Mouse (Mus musculus): Measurements from ENCODE around the gene Kif5a. TPM values are rescaled to one million over a fixed set of nuclear protein-coding genes. Genes with fewer than 3 reads are reported as not detected.

The Kif5a gene
- total RNA-seq, 2 experiments from 2014 or later, result 712 to 736 TPM

DNA sequence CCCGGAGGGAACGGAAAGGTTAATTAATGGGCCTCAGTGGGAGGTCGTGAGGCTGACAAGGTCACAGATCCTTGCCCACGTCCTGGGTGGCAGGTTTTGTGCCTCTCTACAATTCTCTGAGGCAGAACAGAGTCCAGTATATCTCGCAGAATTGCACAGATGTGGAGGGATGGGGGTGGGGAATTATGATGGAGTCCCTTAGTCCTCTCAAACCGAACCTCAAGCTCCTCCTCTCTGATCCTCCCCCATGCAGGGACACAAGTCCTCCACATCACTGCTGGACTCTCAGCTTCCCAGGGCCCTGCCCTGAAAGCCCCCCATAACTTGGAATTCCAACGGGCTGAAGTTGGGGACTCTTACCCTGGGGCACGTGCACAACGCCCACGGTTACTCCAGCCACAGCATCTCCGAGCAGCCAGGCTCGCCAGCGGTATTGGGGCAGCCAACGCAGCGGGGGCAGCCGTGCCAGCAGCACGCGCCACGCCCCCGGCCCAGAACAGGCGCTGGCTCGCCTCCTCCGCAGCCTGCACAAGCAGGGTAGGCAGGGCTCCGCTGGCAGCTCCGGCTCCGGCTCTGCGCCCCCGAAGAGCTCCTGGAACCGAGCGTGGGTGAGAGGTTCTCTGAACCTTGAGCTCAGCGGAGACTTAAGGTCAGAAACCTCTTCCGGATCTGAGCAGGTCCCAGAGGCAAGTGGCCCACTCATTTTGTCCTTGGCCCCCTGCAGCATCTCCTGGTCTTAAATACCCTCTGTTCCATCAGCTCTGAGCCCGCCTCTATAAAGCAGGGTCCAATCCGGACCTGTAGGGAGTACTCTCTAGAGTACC, 83.1 kb downstream of the Kif5a start, which contains the start of gene Slc26a10:
Slc26a10 (minus strand) TSS at position 775 of the 824 bp plus-strand sequence.
- DNase-seq (ENCODE audit: extremely low spot score in 1 of 2, low spot score in 1 of 2), result peak in 1 of 2 experiments; percentile 35

DNA sequence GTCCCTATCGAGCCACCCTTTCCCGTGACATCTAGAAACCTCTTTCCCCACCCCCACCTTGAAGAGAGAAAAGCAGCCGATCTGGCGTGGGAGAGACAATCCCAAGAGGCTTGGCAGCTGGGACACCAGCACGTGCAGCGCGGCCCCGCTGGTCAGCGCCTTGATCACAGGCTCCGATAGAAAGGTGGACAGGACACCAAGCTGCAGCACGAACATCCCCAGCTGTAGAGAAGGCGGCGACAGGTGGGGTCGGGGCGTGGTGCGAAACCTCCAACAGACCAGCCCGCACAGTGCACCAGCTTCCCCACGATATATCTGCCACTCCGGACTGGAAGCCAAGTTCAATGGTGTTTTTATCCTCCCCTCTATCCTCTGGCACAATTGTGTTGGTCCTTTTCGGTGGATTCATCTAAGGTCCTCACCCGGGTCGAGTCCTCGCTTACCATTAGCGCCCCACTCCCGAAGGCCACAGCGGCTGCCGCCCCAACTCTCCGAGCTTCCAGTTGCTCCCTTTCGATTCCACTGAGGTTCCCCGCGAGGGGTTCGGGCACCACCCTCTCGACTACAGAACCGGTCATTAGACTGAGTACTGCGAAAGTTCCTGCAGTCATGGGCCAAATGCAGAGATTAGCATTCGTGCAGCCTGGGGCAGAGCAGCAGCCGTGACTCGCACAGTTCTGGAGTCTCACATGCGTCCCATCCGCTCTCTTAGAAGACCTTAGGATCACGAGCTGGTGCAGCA, 84.7 kb downstream of the Kif5a start:
- peak; percentile 13 to 21 for DNase-seq (ENCODE audit: extremely low spot score in 1 of 2, low spot score in 1 of 2)

DNA sequence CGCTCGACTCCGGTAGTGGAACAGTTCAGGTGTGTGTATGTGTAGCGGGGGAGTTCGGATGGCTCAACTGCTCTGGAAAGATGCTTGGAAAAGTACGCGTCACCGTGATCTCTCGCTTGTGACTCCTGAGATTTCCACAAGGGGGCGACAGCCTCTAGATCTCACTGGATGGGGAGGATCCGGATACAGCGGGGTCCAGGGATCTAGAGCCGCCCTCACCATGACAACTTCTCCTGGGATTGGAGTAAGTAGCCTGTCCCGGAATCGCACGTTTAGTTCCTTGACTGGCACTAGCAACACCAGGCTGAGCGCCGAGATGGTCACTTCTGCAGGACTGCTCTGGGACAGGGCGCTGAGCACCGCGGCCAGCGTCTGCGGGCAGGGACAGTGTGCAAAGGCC, 85.4 kb downstream of the Kif5a start:
- peak; percentile 63 to 83 for DNase-seq (ENCODE audit: extremely low spot score in 1 of 2, low spot score in 1 of 2)

DNA sequence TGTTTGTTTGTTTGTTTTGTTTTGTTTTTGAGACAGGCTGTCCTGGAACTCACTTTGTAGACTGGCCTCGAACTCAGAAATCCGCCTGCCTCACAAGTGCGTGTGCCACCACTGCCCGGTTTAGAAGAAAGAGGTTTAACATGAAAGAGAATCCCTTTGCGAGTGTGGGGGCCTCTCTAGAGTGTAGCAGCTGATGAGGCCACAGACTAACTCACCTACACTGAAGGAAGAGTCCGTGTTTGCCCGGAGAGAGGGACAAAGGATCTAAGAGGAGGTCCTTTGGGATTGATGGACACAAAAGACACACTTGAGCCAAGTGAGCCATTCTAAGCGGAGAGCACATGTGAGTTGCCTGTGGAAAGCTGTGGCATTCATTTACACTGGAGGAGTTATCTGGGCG, 85.9 kb downstream of the Kif5a start:
- peak in 1 of 2 experiments; percentile 6 for DNase-seq (ENCODE audit: extremely low spot score in 1 of 2, low spot score in 1 of 2)

DNA sequence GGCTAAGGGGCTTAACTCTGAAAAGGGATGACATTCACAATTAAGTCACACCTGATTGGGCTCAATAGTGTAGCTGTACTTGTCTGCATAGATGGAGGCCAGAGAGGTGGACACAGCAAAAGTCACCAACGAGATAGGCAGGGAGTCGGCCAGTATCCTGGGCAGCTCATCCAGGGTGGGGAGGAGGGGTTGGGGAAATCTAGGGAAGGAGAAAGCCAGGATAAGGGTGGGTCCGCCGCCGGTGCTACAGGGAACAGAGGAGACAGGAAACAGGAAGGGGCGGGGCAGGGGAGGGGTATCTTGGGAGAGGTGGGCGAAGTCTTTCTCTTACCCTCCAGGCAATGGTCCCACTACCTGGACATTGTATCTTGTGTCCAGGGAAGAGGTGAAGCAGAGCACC, 86.4 kb downstream of the Kif5a start:
- DNase-seq (ENCODE audit: extremely low spot score in 1 of 2, low spot score in 1 of 2), result no peak

DNA sequence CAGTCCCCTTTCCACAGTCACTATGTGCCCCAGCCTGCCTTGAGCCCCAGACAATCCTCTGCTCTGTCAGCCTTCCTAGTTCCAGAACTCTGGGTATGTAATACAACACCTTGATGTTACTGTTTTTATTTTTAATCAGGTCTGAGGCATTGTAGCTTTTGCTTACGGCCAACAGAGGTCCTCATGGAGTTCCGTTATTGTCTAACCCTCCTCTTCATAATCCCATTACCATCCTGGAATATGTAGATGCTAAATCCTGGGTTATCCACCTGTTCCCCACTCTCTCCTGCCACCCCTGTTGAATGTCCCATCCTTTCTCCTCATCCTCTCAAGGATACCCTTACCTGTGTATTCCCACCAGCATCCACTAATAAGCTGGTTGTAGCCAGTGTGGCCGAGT, 86.9 kb downstream of the Kif5a start:
- DNase-seq (ENCODE audit: extremely low spot score in 1 of 2, low spot score in 1 of 2), result no peak

Other genes starting within 250 kb of the Kif5a start
- gene Tsfm, start 232.5 kb downstream of the Kif5a start, total RNA-seq (2021), result 10 to 100 TPM; 27.2 to 27.3 TPM
- 10 to 100 TPM in 1 of 2 experiments, 1 to 10 TPM in 1; 8.5 to 12.1 TPM for gene Mettl1, start 221.9 kb downstream of the Kif5a start, total RNA-seq (2021)
- gene Eef1akmt3, start 221.8 kb downstream of the Kif5a start, total RNA-seq (2021), result under 1 TPM; 0.15 to 0.47 TPM
- gene Cyp27b1, start 215.1 kb downstream of the Kif5a start, total RNA-seq (2021), result under 1 TPM; 0.27 to 0.80 TPM
- gene March9, start 203.2 kb downstream of the Kif5a start, total RNA-seq (2021), result 10 to 100 TPM; 23.0 to 25.1 TPM
- gene Cdk4, start 199.8 kb downstream of the Kif5a start, total RNA-seq (2021), result 100 to 1,000 TPM; 104 to 110 TPM
- 10 to 100 TPM; 60.2 to 61.8 TPM for gene Tspan31, start 193.1 kb downstream of the Kif5a start, total RNA-seq (2021)
- gene Agap2, start 188.1 kb downstream of the Kif5a start, total RNA-seq (2021), result 100 to 1,000 TPM; 754 to 837 TPM
- gene Os9, start 142.2 kb downstream of the Kif5a start, total RNA-seq (2021), result 100 to 1,000 TPM; 105 to 107 TPM
- 100 to 1,000 TPM; 113 to 114 TPM for gene B4galnt1, start 98.1 kb downstream of the Kif5a start, total RNA-seq (2021)
- 10 to 100 TPM; 10.5 to 25.1 TPM for gene Slc26a10, start 82.7 kb downstream of the Kif5a start, total RNA-seq (2021)
- 100 to 1,000 TPM; 295 to 338 TPM for gene Arhgef25, start 73.3 kb downstream of the Kif5a start, total RNA-seq (2021)
- gene Dtx3, start 67.6 kb downstream of the Kif5a start, total RNA-seq (2021), result 100 to 1,000 TPM; 210 to 243 TPM
- gene Pip4k2c, start 51.8 kb downstream of the Kif5a start, total RNA-seq (2021), result 10 to 100 TPM; 92.7 to 98.9 TPM
- 100 to 1,000 TPM; 271 to 276 TPM for gene Dctn2, start 3.0 kb upstream of the Kif5a start, total RNA-seq (2021)
- gene Mbd6, start 25.7 kb upstream of the Kif5a start, total RNA-seq (2021), result 10 to 100 TPM; 31.8 to 53.9 TPM
- 10 to 100 TPM; 57.1 to 59.4 TPM for gene Mars, start 48.4 kb upstream of the Kif5a start, total RNA-seq (2021)
- 1 to 10 TPM in 1 of 2 experiments, under 1 TPM in 1; 0.89 to 1.1 TPM for gene Arhgap9, start 58.6 kb upstream of the Kif5a start, total RNA-seq (2021)
- 1 to 10 TPM; 2.1 to 3.3 TPM for gene Gli1, start 78.6 kb upstream of the Kif5a start, total RNA-seq (2021)
- not detected for gene Inhbe, start 91.1 kb upstream of the Kif5a start, total RNA-seq (2021)
- gene Inhbc, start 107.1 kb upstream of the Kif5a start, total RNA-seq (2021), result not detected
- gene R3hdm2, start 117.0 kb upstream of the Kif5a start, total RNA-seq (2021), result 100 to 1,000 TPM; 153 to 200 TPM
- 1 to 10 TPM; 2.4 to 4.6 TPM for gene Stac3, start 238.3 kb upstream of the Kif5a start, total RNA-seq (2021)